Mouse (Mus musculus) embryonic stem cell, embryonic (primary cell): ENCODE measurements at regions not wholly inside any gene's neighbourhood (a gene's known extent, or its start where the extent isn't known, plus 50 kb on each side); places are given as distances from the start of the nearest gene placed in this dataset.

Experiments
- CTCF ChIA-PET, 4 experiments: fragments of 300-600 bp in 2 of 4; fragments of 350-600 bp in 2 of 4; sonication (Branson Sonifier 250); formaldehyde crosslinking; loops; one replicate each; lab custom pipeline; 2022; ENCODE audit warnings: inconsistent platforms in 2 of 4; lab: Charles Lee
- POLR2A ChIA-PET, 4 experiments: fragments of 300-600 bp in 2 of 4; fragments of 350-600 bp in 2 of 4; sonication (Branson Sonifier 250); formaldehyde crosslinking; loops; one replicate each; lab custom pipeline; 2022; ENCODE audit warnings: antibody characterized with exemption in 4 of 4, inconsistent platforms in 1 of 4; lab: Charles Lee

GRCm38 (mm10) chr17:84095089-84095488 is 92.7 kb downstream of the Zfp36l2 start:
- ChIA-PET CTCF (no interaction called here), POLR2A (no interaction called here)

DNA sequence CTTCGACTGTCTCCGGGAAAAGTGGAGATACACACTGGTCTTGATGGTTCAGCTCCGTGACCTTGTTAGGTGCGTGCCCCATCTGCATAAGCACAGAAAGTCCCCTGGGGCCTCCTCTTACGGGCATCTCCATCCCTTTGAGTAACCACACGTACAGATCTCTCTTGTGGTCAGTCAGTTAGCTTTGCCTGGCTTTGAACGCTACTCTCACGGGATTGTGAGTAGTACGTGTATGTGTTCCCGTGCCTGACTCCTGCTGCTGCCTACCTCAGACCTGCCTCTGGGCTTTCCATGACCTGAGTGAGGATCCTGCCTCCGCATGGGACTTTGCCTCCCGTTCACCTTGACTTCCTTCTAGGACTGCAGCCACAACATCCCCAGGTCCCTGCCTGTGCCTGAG is 101.4 kb downstream of the Zfp36l2 start:
- ChIA-PET CTCF (interaction anchor here (0.6 to 1.2 kb wide), 4 partner anchors 28 to 233 kb away, joined by 4 to 8 read pairs (median 5); no protein-coding TSS in a partner anchor), POLR2A (interaction anchor here in 1 of 4 experiments (1.5 kb wide), 1 partner anchor 13 kb away, joined by 3 read pairs; no protein-coding TSS in a partner anchor)

DNA sequence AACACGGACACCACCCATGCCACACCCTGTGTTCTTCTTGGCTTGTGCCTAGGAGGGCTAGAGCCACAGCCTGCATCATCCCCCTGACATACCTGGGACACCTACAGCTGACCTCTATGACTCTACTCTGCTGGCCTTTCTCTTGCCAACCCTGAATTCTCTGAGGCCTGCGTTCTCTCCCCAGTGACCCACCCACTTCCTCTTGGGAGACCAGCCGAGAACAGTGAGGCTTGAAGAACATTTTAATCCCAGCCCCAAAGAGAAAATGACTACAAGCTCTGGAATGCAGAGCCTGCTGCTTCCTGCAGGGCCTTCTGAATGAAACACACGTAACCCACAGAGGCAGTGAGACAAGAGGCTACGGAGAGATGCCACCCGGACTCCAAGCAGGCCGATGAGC is 102.0 kb downstream of the Zfp36l2 start:
- ChIA-PET POLR2A (interaction anchor here in 1 of 4 experiments (1.5 kb wide), 1 partner anchor 14 kb away, joined by 3 read pairs; no protein-coding TSS in a partner anchor), CTCF (interaction anchor here (0.5 to 1.2 kb wide), 7 partner anchors 28 to 809 kb away, joined by 3 to 8 read pairs (median 4); no protein-coding TSS in a partner anchor)

GRCm38 (mm10) chr17:84085232-84085631 is 102.5 kb downstream of the Zfp36l2 start:
- POLR2A ChIA-PET: interaction anchor here in 1 of 4 experiments (0.6 to 1.5 kb wide), 2 partner anchors 15 to 103 kb away, joined by 3 read pairs; partner anchors contain the start of gene Zfp36l2
- CTCF ChIA-PET: interaction anchor here in 2 of 4 experiments (0.8 to 1.2 kb wide), 3 partner anchors 29 to 105 kb away, joined by 3 to 4 read pairs (median 4); no protein-coding TSS in a partner anchor

GRCm38 (mm10) chr17:84083307-84084263 is 104.2 kb downstream of the Zfp36l2 start:
- CTCF ChIA-PET: interaction anchor here in 2 of 4 experiments (0.5 to 1.6 kb wide), 4 partner anchors 55 to 1472 kb away, joined by 3 to 6 read pairs (median 4); no protein-coding TSS in a partner anchor
- POLR2A ChIA-PET: interaction anchor here in 1 of 4 experiments (0.5 to 0.7 kb wide), 2 partner anchors 67 to 683 kb away, joined by 3 read pairs; no protein-coding TSS in a partner anchor

DNA sequence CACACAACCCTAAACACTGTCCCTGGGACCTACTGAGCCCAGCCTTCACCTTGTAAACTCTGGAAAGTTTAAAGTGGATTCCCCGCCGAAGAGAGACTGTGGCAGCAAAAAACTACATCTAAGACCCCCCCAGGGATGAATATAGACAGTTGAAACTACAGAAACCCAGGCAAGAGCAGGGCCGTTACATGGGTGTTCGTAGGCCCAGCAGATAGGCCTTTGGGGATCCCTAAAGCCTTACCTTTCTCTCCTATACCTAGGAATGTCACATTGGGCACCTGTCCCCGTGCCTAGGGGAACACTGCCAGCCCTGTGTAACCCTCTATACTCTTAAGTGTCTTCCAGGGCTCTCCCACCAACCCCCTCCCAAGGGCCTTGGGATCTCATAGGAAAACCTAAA is 105.2 kb downstream of the Zfp36l2 start:
- CTCF ChIA-PET: interaction anchor here in 2 of 4 experiments (0.6 to 1.3 kb wide), 2 partner anchors 31 to 722 kb away, joined by 3 to 4 read pairs; no protein-coding TSS in a partner anchor

GRCm38 (mm10) chr17:84081751-84082352 is 105.9 kb downstream of the Zfp36l2 start:
- CTCF ChIA-PET: interaction anchor here in 3 of 4 experiments (0.6 to 1.3 kb wide), 6 partner anchors 32 to 721 kb away, joined by 3 to 4 read pairs (median 3); no protein-coding TSS in a partner anchor
- POLR2A ChIA-PET: interaction anchor here in 1 of 4 experiments (0.7 kb wide), 2 partner anchors 14 to 15 kb away, joined by 3 to 4 read pairs; no protein-coding TSS in a partner anchor

More for the DNA sequence above, 105.2 kb downstream of the Zfp36l2 start:
- POLR2A ChIA-PET: interaction anchor here in 1 of 4 experiments (0.7 kb wide), 1 partner anchor 83 kb away, joined by 3 read pairs; no protein-coding TSS in a partner anchor

GRCm38 (mm10) chr17:84075081-84075938 is 112.4 kb downstream of the Zfp36l2 start:
- ChIA-PET CTCF (interaction anchor here in 1 of 4 experiments (0.6 kb wide), 1 partner anchor 75 kb away, joined by 4 read pairs; no protein-coding TSS in a partner anchor), POLR2A (interaction anchor here in 1 of 4 experiments (1.4 to 1.5 kb wide), 2 partner anchors 19 to 22 kb away, joined by 3 to 4 read pairs; no protein-coding TSS in a partner anchor)

DNA sequence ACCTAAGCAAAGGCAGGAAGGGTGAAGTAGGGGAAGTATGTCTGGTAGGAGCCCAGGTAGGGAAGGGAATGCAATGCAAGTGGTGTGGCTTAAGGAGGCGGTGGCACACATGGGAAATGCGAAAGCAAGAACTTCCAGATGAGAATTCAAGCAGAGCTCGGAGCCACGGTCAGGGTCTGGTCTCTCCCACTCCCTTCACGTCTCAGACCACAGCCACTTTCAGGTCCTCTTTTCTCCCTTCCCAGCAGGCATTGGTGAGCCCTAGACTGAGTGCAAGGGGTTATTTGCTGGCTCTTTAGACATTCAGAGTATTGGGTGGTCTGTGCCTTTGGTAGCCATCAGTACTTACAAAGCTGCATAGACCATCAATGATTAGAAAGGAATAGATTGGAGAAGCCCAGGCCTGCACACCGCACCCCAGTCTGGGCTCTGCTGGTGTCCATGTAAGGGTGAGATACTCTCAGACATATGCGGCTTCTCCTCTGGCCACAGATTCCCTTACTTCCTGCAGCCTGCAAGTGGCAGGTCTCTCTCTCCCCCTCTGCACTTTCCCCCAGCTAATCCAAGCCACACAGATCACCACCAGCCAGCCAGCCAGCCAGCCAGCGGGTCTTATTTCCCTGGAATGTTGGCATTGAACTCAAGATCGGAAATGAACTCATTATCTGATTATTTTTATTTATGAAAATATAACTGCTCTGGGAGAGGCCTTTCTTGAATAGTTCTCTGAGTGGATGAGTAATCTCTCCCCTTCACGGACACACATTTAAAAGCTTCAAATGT is 113.6 kb downstream of the Zfp36l2 start:
- CTCF ChIA-PET: no interaction called here

DNA sequence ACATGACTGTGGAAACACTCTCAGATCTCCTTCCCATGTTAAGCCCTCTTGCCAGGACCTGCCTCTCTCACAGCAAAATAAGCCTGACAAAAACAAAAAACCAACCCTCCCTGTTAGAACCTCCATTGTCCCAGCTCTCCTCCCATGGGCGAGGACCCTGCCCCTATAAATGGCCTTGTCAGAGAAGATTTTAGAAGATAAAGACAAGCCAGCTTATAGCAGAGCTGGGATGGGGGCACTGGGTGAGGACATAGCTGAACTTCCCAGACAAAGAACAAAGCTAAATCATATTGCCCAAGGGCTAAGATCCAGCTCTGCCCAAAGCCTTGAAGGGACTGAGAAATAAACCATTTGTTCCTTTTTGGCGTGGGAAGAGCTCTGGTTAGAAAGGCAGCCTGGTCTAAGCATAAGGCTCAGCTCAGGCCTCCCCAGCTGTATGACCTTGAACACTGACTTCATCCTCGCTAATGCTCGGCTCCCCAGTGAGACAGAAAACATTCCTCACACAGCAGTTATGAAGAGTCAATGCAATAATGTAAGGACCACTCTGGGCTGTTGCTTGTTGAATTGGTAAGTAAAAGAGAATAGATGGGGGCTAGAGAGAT is 115.2 kb downstream of the Zfp36l2 start:
- ChIA-PET CTCF (interaction anchor here in 1 of 4 experiments (0.6 kb wide), 1 partner anchor 42 kb away, joined by 3 read pairs; no protein-coding TSS in a partner anchor), POLR2A (interaction anchor here in 1 of 4 experiments (0.7 kb wide), 1 partner anchor 116 kb away, joined by 5 read pairs; the partner anchor contains the start of gene Zfp36l2)

More for the DNA sequence above, 113.6 kb downstream of the Zfp36l2 start:
- POLR2A ChIA-PET: interaction anchor here in 1 of 4 experiments (1.4 kb wide), 1 partner anchor 21 kb away, joined by 4 read pairs; no protein-coding TSS in a partner anchor

GRCm38 (mm10) chr17:84071855-84072254 is 115.9 kb downstream of the Zfp36l2 start:
- ChIA-PET POLR2A (no interaction called here), CTCF (no interaction called here)

GRCm38 (mm10) chr17:84070596-84070995 is 117.2 kb downstream of the Zfp36l2 start:
- CTCF ChIA-PET: interaction anchor here in 1 of 4 experiments (0.6 kb wide), 1 partner anchor 41 kb away, joined by 5 read pairs; no protein-coding TSS in a partner anchor
- POLR2A ChIA-PET: interaction anchor here in 1 of 4 experiments (0.7 to 1.4 kb wide), 2 partner anchors 11 to 516 kb away, joined by 4 to 7 read pairs; no protein-coding TSS in a partner anchor

- POLR2A ChIA-PET: interaction anchor here in 1 of 4 experiments (0.6 to 1.3 kb wide), 5 partner anchors 15 to 79 kb away, joined by 3 to 4 read pairs (median 3); no protein-coding TSS in a partner anchor
Observed at GRCm38 (mm10) chr17:84067102-84067501, 120.6 kb downstream of the Zfp36l2 start.

GRCm38 (mm10) chr17:84063791-84064190 is 124.0 kb downstream of the Zfp36l2 start:
- POLR2A ChIA-PET: interaction anchor here in 1 of 4 experiments (0.6 to 2.2 kb wide), 4 partner anchors 16 to 112 kb away, joined by 3 to 5 read pairs (median 3); no protein-coding TSS in a partner anchor
- CTCF ChIA-PET: interaction anchor here in 2 of 4 experiments (0.5 to 1.9 kb wide), 2 partner anchors 33 to 50 kb away, joined by 4 to 6 read pairs; no protein-coding TSS in a partner anchor

More at GRCm38 (mm10) chr17:84067102-84067501, 120.6 kb downstream of the Zfp36l2 start:
- CTCF ChIA-PET: interaction anchor here in 1 of 4 experiments (0.9 to 2.1 kb wide), 2 partner anchors 39 to 98 kb away, joined by 3 to 6 read pairs; no protein-coding TSS in a partner anchor

- ChIA-PET CTCF (interaction anchor here in 1 of 4 experiments (1.4 kb wide), 1 partner anchor 64 kb away, joined by 3 read pairs; no protein-coding TSS in a partner anchor), POLR2A (no interaction called here)
Observed at GRCm38 (mm10) chr17:84061621-84062020, 126.1 kb downstream of the Zfp36l2 start.
